Mouse (Mus musculus): Measurements from ENCODE around the gene Syne2. TPM values are rescaled to one million over a fixed set of nuclear protein-coding genes. Genes with fewer than 3 reads are reported as not detected.
"Not testable (repeated sequence)": the region's sequence is repeated elsewhere in the genome, so short reads cannot be mapped to it uniquely, and the experiment has no call there.

The Syne2 gene
- polyA plus RNA-seq, 1 experiment from 2014 or later = 46.2 TPM

GRCm38 (mm10) chr12:76104596-76105351, 286.8 kb downstream of the Syne2 start:
- H3K4me1 ChIP-seq (replicated peaks) = no peaks in the 10 kb centered on the region
- H3K9ac ChIP-seq = no peak overlapping the region
- no peak for ATAC-seq (ENCODE audit: low FRiP score, low read depth)
- 92% methylated on average over 20 of the region's 20 CpGs for WGBS
- peaks cover 77% of the 10 kb centered on the region for H3K36me3 ChIP-seq
- no peak overlapping the region for H3K27ac ChIP-seq (replicated peaks)
- no peaks in the 10 kb centered on the region for H3K27me3 ChIP-seq
- H3K4me2 ChIP-seq = no peak overlapping the region
- no peak overlapping the region for H3K4me3 ChIP-seq
- H3K9me3 ChIP-seq = no peaks in the 10 kb centered on the region

DNA sequence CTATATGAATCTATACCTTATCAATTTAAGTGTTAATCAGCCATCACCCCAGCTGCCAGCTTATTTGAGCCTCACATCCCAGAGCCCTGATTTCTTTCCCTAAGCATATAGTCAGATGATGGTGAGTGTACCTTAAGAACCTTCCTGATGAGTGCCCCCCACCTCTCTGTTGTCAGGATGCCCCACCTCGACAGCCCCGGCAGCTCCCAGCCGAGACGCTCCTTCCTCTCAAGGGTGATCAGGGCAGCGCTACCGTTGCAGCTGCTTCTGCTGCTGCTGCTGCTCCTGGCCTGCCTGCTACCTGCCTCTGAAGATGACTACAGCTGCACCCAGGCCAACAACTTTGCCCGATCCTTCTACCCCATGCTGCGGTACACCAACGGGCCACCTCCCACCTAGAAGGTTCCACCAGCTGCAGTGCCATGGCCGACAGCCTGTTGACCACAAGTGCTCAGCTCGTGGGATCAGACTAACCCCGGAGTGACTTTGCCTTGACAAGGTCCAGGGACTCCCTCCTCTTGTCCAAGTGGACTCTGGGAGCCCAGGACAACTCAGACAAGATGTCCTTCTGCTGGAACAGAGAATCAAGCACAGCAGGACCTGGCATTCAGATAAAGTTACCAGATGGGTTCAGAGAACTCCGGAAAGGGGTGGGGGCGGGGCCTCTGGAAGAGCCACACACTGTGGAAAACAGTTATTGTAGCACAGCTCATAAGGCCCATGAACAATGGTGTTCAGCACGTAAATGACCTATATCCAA, 291.9 kb downstream of the Syne2 start:
- H3K27ac ChIP-seq (replicated peaks) = no peak overlapping the region
- H3K4me2 ChIP-seq = no peak overlapping the region
- H3K9me3 ChIP-seq = no peaks in the 10 kb centered on the region
- 93% methylated on average over 15 of the region's 15 CpGs for WGBS
- H3K9ac ChIP-seq = no peak overlapping the region
- no peaks in the 10 kb centered on the region for H3K4me1 ChIP-seq (replicated peaks)
- no peak overlapping the region for H3K4me3 ChIP-seq
- H3K36me3 ChIP-seq = peaks cover 59% of the 10 kb centered on the region
- no peaks in the 10 kb centered on the region for H3K27me3 ChIP-seq
- ATAC-seq (ENCODE audit: low FRiP score, low read depth) = no peak

- H3K9me3 ChIP-seq = no peaks in the 10 kb centered on the region
- 78% methylated on average over 3 of the region's 3 CpGs for WGBS
- peaks cover 47% of the 10 kb centered on the region for H3K36me3 ChIP-seq
- H3K4me1 ChIP-seq (replicated peaks) = no peaks in the 10 kb centered on the region
- H3K4me2 ChIP-seq = no peak overlapping the region
- no peaks in the 10 kb centered on the region for H3K27me3 ChIP-seq
- ATAC-seq (ENCODE audit: low FRiP score, low read depth) = no peak
- H3K27ac ChIP-seq (replicated peaks) = no peak overlapping the region
- no peak overlapping the region for H3K9ac ChIP-seq
- no peak overlapping the region for H3K4me3 ChIP-seq
Observed at GRCm38 (mm10) chr12:76111046-76111445, 293.1 kb downstream of the Syne2 start.

DNA sequence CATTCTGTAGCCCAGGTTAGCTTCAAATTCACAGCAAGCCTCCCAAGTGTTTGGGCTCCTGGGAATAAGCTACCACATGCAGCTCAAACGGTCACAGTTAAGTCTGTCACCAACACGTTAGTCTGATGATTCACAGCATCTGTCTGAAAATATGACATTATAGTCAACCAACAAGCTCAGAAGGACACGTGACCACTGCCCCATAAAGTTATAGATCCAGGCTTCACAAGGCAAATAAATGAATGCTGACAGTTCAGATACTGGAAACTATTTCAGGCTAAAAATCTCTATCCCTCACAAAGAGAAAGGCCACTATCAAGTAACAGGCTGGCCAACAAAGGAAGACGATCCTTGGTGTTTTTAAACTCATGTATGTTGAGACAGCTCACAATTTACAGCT, 298.6 kb downstream of the Syne2 start:
- Histone ChIP-seq H3K36me3 (peaks cover under 1% of the 10 kb centered on the region; the same call in 1 of the 2 replicates), H3K4me3 (no peak overlapping the region), H3K4me1 (replicated peaks) (no peaks in the 10 kb centered on the region), H3K27me3 (no peaks in the 10 kb centered on the region), H3K9me3 (no peaks in the 10 kb centered on the region), H3K27ac (replicated peaks) (no peak overlapping the region), H3K9ac (no peak overlapping the region), H3K4me2 (no peak overlapping the region)
- 81% methylated on average over 4 of the region's 4 CpGs for WGBS
- ATAC-seq (ENCODE audit: low FRiP score, low read depth) = no peak

- Histone ChIP-seq H3K4me2 (no peak overlapping the region), H3K4me3 (no peak overlapping the region), H3K27me3 (no peaks in the 10 kb centered on the region), H3K36me3 (no peaks in the 10 kb centered on the region), H3K4me1 (replicated peaks) (no peaks in the 10 kb centered on the region), H3K9ac (no peak overlapping the region), H3K9me3 (no peaks in the 10 kb centered on the region), H3K27ac (replicated peaks) (no peak overlapping the region)
- no peak for ATAC-seq (ENCODE audit: low FRiP score, low read depth)
- WGBS = 77% methylated on average over 4 of the region's 4 CpGs
Observed at GRCm38 (mm10) chr12:76117632-76118153, 299.8 kb downstream of the Syne2 start.

GRCm38 (mm10) chr12:76123223-76123622, 305.3 kb downstream of the Syne2 start:
- H3K4me3 ChIP-seq = no peak overlapping the region
- no peak overlapping the region for H3K4me2 ChIP-seq
- H3K9ac ChIP-seq = no peak overlapping the region
- no peaks in the 10 kb centered on the region for H3K27me3 ChIP-seq
- no peaks in the 10 kb centered on the region for H3K36me3 ChIP-seq
- H3K4me1 ChIP-seq (replicated peaks) = no peaks in the 10 kb centered on the region
- no peak for ATAC-seq (ENCODE audit: low FRiP score, low read depth)
- no peak overlapping the region for H3K27ac ChIP-seq (replicated peaks)
- H3K9me3 ChIP-seq = no peaks in the 10 kb centered on the region
- WGBS = 91% methylated on average over 6 of the region's 6 CpGs

GRCm38 (mm10) chr12:76128306-76128705, 310.4 kb downstream of the Syne2 start:
- Histone ChIP-seq H3K4me3 (no peak overlapping the region), H3K4me1 (replicated peaks) (no peaks in the 10 kb centered on the region), H3K9me3 (no peaks in the 10 kb centered on the region), H3K27me3 (no peaks in the 10 kb centered on the region), H3K36me3 (no peaks in the 10 kb centered on the region), H3K9ac (no peak overlapping the region), H3K27ac (replicated peaks) (no peak overlapping the region), H3K4me2 (no peak overlapping the region)
- no peak for ATAC-seq (ENCODE audit: low FRiP score, low read depth)
- 72% methylated on average over 3 of the region's 3 CpGs for WGBS

- Histone ChIP-seq H3K27ac (replicated peaks) (no peak overlapping the region), H3K4me3 (no peak overlapping the region), H3K9ac (no peak overlapping the region), H3K9me3 (no peaks in the 10 kb centered on the region), H3K36me3 (no peaks in the 10 kb centered on the region), H3K27me3 (no peaks in the 10 kb centered on the region), H3K4me2 (no peak overlapping the region), H3K4me1 (replicated peaks) (no peaks in the 10 kb centered on the region)
- ATAC-seq (ENCODE audit: low FRiP score, low read depth) = no peak
- WGBS = 85% methylated on average over 10 of the region's 10 CpGs
Observed at GRCm38 (mm10) chr12:76128831-76129230, 310.9 kb downstream of the Syne2 start.

- H3K4me2 ChIP-seq = no peak overlapping the region
- no peak overlapping the region for H3K27ac ChIP-seq (replicated peaks)
- no peak overlapping the region for H3K4me3 ChIP-seq
- H3K27me3 ChIP-seq = no peaks in the 10 kb centered on the region
- H3K9ac ChIP-seq = no peak overlapping the region
- 24% methylated on average over 4 of the region's 4 CpGs for WGBS
- no peaks in the 10 kb centered on the region for H3K36me3 ChIP-seq
- H3K9me3 ChIP-seq = no peaks in the 10 kb centered on the region
- ATAC-seq (ENCODE audit: low FRiP score, low read depth) = no peak
- no peaks in the 10 kb centered on the region for H3K4me1 ChIP-seq (replicated peaks)
Observed at GRCm38 (mm10) chr12:76130281-76130680, 312.3 kb downstream of the Syne2 start.

GRCm38 (mm10) chr12:76130891-76131290, 313.0 kb downstream of the Syne2 start:
- WGBS = 82% methylated on average over 6 of the region's 6 CpGs
- no peak for ATAC-seq (ENCODE audit: low FRiP score, low read depth)
- no peak overlapping the region for H3K4me2 ChIP-seq
- no peak overlapping the region for H3K27ac ChIP-seq (replicated peaks)
- no peaks in the 10 kb centered on the region for H3K36me3 ChIP-seq
- no peak overlapping the region for H3K4me3 ChIP-seq
- no peaks in the 10 kb centered on the region for H3K9me3 ChIP-seq
- no peak overlapping the region for H3K9ac ChIP-seq
- no peaks in the 10 kb centered on the region for H3K27me3 ChIP-seq
- no peaks in the 10 kb centered on the region for H3K4me1 ChIP-seq (replicated peaks)

- Histone ChIP-seq H3K36me3 (no peaks in the 10 kb centered on the region), H3K27ac (replicated peaks) (no peak overlapping the region), H3K9me3 (no peaks in the 10 kb centered on the region), H3K4me1 (replicated peaks) (no peaks in the 10 kb centered on the region), H3K4me3 (no peak overlapping the region), H3K9ac (no peak overlapping the region), H3K27me3 (no peaks in the 10 kb centered on the region), H3K4me2 (no peak overlapping the region)
- 80% methylated on average over 4 of the region's 4 CpGs for WGBS
- no peak for ATAC-seq (ENCODE audit: low FRiP score, low read depth)
Observed at GRCm38 (mm10) chr12:76132591-76132990, 314.7 kb downstream of the Syne2 start.

DNA sequence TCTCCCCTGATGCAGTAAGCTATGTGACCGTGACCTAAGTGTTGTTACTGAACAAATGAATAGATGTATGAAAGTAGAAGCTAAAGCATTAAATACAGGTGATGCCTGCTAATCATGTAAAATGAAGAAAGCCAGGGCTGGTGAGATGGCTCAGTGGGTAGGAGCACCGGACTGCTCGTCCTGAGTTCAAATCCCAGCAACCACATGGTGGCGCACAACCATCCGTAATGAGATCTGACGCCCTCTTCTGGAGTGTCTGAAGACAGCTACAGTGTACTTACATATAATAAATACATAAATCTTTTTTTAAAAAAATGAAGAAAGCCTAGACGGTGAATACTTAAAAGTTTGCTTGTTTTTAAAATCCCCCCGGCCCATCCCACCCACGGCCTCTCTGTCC, 315.1 kb downstream of the Syne2 start:
- H3K4me1 ChIP-seq (replicated peaks); H3K4me2 ChIP-seq; H3K27ac ChIP-seq (replicated peaks); H3K9ac ChIP-seq; ATAC-seq (ENCODE audit: low FRiP score, low read depth); H3K4me3 ChIP-seq; H3K27me3 ChIP-seq; H3K36me3 ChIP-seq; H3K9me3 ChIP-seq: not testable (repeated sequence)
- 91% methylated on average over 9 of the region's 9 CpGs for WGBS

Data from hindbrain, embryonic 15.5 days (tissue).